Mouse (Mus musculus): Measurements from ENCODE around the gene Ppig.
"Not testable (repeated sequence)": the region's sequence is repeated elsewhere in the genome, so short reads cannot be mapped to it uniquely, and the experiment has no call there.

Ppig gene

GRCm38 (mm10) chr2:69722273-69722649, at the start of gene Ppig:
TSS of gene Ppig (plus strand) at chr2:69722545.
- no peak for ATAC-seq (ENCODE audit: insufficient number of reproducible peaks, low FRiP score, low TSS enrichment)

DNA sequence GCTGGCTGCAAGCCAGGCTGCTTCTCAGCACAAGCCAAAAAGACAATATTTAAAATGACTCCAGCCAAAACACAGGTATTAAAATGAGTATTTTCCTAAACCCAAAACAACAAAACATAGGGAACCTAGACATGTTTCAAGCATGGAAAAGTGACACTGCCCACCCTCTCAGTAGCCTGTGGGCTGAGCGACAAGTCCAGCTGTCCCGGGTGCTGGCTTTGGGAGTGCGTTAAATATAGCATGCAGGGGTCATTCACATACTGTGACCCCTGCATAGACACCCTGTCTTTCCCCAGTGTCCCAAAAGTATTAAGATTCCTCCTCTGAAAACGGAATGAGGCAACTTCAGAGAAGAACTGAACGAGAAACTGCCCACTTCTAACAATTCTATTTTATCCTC, 48.6 kb upstream of the Ppig start:
- no peak for ATAC-seq (ENCODE audit: insufficient number of reproducible peaks, low FRiP score, low TSS enrichment)

GRCm38 (mm10) chr2:69675266-69675665, 47.1 kb upstream of the Ppig start:
- ATAC-seq (ENCODE audit: insufficient number of reproducible peaks, low FRiP score, low TSS enrichment) = no peak

DNA sequence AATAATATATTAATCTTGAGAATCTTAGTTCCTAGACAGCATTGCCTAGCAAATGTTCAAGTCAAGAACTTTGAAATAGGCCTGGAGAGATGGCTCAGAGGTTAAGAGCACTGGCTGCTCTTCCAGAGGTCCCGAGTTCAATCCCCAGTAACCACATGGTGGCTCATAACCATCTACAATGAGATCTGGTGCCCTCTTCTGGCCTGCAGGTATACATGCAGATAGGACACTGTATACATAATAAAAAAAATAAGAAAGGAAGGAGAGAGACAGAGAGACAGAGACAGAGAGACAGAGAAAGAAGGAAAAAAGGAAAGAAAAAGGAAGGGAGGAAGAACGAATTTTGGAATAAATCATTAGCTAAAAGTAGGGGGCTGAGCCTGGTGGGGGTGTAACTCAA, 45.6 kb upstream of the Ppig start:
- no peak for ATAC-seq (ENCODE audit: insufficient number of reproducible peaks, low FRiP score, low TSS enrichment)

DNA sequence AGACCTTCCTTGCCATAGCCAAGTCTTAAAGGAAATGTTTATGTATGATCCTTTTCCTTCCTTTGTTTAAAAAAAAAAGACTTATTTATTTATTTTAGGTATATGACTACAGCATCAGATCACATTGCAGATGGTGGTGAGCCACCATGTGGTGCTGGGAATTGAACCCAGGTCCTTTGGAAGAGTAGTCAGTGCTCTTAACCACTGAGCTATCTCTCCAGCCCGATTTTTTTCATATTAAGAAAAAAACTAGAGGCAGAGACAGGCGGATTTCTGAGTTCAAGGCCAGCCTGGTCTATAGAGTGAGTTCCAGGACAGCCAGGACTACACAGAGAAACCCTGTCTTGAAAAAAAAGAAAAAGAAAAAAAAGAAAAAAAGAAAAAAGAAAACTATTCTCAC, 45.1 kb upstream of the Ppig start:
- not testable (repeated sequence) for ATAC-seq (ENCODE audit: insufficient number of reproducible peaks, low FRiP score, low TSS enrichment)

GRCm38 (mm10) chr2:69679990-69680389, 42.4 kb upstream of the Ppig start:
- ATAC-seq (ENCODE audit: insufficient number of reproducible peaks, low FRiP score, low TSS enrichment) = no peak

- no peak for ATAC-seq (ENCODE audit: insufficient number of reproducible peaks, low FRiP score, low TSS enrichment)
These were observed 40.4 kb upstream of the Ppig start for GRCm38 (mm10) chr2:69681931-69682330.

DNA sequence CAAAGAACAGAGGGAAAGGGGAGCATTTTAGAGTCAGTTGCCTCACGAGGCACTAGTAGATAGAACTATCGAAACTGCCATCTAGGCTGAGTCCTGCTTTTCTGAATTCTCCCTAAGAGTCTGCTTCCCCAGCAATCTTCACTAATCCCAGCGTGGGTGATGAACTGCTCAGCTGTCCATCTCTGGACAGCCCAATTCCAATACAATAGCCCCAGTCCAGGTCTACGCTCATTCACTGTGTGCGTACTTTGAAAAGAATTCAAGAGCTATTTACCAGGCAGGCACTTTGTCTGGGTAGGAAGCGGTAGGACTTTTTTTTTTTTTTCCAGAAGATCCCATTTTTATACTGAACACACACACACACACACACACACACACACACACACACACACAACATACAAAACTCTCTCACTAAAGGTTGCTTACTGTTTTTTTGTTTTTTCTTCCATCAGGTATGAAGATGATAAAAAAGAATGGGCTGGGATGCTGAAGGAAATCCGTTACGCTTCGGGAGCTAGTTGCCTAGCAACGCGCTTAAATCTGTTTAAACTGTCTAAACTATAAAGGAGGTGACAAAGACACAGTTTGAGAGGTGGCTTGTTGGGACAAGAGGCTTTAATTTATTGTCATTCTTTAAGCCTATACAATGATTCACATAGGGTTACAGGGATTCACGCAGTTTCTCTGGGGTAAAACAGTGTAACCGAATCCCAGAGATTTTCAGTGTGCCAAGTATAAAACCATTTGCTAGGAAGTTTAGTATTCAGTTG, 39.1 kb upstream of the Ppig start:
- no peak for ATAC-seq (ENCODE audit: insufficient number of reproducible peaks, low FRiP score, low TSS enrichment)

DNA sequence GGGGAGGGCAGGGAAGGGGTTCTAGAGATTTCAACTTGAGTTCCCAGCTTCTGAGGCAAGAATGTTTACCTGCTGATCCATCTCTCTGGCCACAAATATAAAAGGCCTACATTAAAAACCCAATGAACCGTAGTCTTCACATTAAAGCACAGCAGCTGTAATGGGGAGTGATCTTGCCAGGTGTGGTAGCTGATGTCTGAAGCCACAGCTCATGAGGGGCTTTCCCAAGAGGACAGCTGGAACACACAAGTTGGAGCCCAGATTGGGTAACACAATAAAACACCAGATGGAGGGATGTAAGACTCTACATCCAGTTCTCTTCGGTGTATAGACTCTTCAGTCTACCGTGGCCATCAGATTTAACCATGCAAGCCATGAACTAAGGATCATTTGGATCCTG, 37.9 kb upstream of the Ppig start:
- no peak for ATAC-seq (ENCODE audit: insufficient number of reproducible peaks, low FRiP score, low TSS enrichment)

- no peak for ATAC-seq (ENCODE audit: insufficient number of reproducible peaks, low FRiP score, low TSS enrichment)
These were observed 32.1 kb upstream of the Ppig start for GRCm38 (mm10) chr2:69690214-69690613.

DNA sequence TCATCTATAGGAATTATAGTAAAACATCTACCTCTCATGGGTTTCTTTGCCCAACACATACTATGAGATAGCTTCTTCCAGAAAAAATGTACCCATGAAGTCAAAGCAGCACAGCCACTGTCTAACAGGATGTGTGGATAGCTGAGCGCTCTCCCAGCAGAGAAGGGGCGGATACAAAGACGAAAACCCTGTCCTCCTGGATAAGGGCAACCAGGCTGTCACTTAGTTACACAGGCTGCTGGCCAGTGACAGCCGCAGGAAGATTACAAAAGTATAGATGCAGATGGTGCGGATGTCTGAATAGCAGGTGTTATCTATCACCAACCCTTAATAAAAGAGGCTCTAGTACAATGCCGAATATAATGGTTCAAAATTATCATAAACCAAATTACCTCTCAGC, 31.5 kb upstream of the Ppig start:
- no peak for ATAC-seq (ENCODE audit: insufficient number of reproducible peaks, low FRiP score, low TSS enrichment)

- no peak for ATAC-seq (ENCODE audit: insufficient number of reproducible peaks, low FRiP score, low TSS enrichment)
These were observed 28.8 kb upstream of the Ppig start for GRCm38 (mm10) chr2:69693501-69693900.

DNA sequence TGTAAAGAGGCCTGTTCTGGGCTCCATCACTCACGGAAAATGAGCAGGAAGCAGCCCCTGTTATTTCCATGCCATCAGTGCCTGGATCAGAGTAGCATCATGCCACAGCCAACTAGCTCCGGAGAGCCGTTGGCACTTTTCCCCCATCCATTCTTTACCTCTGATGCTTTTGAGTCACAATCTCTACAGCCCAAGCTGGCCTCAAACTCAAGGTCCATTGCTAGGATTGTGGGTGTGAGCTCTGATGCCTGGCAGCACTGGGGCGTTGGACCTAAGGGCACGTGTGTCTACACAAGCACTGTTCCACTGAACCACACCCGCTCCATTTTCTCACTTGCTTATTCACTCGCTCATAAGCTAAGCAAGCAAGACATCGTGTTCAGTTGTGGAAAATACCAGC, 21.9 kb upstream of the Ppig start:
- no peak for ATAC-seq (ENCODE audit: insufficient number of reproducible peaks, low FRiP score, low TSS enrichment)

DNA sequence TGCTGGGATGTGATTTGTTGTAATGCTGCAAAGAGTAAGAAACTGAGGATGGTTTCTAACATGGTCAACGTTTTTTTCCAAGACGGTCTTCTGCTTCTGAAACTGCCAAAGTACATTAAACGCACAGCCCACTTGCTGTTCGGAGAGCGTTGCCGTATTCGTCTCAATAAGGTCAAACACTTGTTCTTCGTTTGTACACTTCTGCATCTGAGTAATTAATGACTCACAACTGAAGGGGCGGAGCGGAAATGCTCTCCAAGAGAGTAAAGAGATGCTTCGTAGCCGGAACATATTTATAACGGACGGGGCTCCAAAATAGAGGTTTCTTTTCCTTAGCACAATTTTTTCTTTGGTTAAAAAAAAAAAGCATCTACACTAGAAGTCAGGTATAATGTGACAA, 10.2 kb upstream of the Ppig start:
- no peak for ATAC-seq (ENCODE audit: insufficient number of reproducible peaks, low FRiP score, low TSS enrichment)

- peak; percentile 99 for ATAC-seq (ENCODE audit: insufficient number of reproducible peaks, low FRiP score, low TSS enrichment)
These were observed 9.2 kb upstream of the Ppig start, which contains the start of gene Fastkd1 for GRCm38 (mm10) chr2:69712981-69713625. TSS of gene Fastkd1 (minus strand) at chr2:69713516.

- no peak for ATAC-seq (ENCODE audit: insufficient number of reproducible peaks, low FRiP score, low TSS enrichment)
These were observed 8.7 kb upstream of the Ppig start for GRCm38 (mm10) chr2:69713626-69714014.

DNA sequence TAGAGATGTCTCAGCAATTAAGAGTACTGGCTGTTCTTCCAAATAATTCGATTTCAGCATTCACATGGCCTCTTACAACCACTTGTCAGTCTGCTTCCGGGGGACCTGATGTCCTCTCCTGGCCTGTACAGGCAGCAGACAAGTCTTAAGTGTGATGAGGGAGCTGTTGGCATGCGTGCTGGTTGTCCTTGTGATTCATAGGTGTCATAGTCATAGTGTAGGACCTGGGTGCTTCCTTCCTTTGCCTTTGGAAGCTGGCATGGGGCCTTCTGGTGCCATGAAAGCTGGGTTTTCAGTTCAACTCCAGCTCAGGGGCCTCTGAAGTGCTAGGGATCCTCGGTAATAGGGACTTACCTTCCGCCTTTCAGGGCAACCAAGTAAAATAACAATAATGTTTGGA, 8.2 kb upstream of the Ppig start:
- no peak for ATAC-seq (ENCODE audit: insufficient number of reproducible peaks, low FRiP score, low TSS enrichment)

DNA sequence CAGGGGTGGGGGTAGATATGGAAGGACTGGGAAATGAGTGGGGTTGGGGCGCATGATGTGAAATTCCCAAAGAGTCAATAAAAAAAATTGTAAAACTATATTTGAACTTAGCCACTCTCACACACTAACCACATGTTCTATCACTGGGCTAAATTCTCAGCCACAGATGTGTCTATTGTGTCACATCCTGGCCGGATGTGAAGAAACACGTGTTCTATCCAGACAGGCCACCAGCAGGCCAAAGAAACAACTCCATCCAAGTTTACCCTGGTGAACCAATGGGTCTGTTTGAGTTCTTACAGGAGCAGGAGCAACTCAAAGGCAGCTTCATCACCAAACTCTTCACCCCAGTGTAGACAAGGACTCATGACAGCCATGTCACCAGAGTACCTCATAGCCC, 5.9 kb upstream of the Ppig start:
- ATAC-seq (ENCODE audit: insufficient number of reproducible peaks, low FRiP score, low TSS enrichment) = no peak

DNA sequence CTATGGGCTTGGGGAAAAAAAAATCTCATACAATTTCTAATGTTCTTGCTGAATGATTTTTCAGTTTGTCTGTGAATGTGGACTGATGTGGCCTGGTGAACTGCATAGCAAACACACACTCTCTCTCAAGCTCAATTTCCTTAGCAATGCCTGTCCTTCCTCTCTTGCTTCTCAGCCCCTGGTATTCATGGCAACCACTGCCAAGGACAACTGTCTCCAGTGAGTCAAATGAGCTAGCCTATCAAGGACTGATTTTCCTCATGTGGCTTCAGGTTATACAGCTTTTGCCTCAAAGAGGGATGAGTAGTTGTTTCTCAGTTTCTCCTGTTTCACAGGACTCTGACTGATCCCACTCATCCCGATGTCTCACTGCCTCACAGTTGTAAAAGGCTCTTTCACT, 3.2 kb upstream of the Ppig start:
- ATAC-seq (ENCODE audit: insufficient number of reproducible peaks, low FRiP score, low TSS enrichment) = no peak

DNA sequence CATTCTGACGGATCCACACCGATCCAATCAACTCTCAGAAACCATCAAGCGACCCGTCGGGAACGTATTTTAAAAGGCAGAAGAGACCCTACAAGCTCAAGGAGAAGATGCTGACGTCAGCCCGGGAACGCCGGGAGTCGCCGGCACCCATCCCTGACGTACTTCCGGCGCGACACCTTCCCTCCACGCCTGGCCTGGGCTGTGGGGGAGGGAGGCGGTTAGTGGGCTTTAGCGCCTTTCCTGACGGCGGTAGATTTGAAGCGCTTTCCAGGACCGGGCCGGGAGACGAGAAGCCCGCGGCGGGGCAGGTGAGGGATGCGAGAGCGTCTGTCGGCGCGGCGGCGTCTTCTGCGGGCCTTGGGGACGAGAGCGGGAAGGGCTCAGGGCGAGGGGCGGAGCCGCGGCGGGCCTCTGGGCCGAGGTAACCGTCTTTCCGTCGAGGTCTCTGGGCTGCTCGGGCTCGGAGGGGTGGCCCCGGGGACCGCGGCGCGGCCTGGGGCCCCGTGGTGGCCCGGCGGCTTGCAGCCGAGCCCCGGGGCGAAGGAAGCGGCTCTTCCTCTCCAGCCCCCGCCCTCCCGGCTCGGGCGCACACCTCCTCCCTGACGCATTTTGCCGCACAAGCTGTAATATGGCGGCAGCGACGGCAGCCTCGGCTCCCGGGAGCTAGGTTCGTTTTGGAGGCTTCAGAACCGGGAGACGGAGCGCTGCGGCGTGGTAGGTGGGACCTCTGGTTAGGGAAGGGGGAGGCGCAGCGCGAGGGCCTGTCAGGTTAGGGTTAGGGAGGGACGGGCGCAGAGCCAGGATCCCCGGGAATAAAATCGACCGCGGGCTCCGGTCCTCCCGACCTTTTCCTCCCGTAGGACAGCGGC, 539 bp downstream of the Ppig start:
- peak; percentile 92 for ATAC-seq (ENCODE audit: insufficient number of reproducible peaks, low FRiP score, low TSS enrichment)

DNA sequence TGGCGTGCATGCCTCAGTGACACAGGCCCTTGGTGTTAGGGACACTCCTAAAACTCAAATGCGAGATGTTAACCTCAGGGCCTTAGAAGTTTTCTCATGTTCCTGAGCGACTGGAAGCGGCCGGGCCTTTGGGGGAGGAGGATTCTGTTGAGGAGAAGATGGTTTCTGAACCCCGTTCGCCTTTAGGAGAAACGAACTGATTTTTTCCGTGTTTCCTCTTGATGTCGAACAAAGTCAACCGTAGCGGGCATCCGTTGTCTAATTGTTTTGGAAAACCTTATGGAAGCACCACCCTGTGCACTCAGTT, 1.1 kb downstream of the Ppig start:
- no peak; the same call in 1 of the 2 replicates for ATAC-seq (ENCODE audit: insufficient number of reproducible peaks, low FRiP score, low TSS enrichment)

Measured in cerebellum, adult (tissue).